Mouse (Mus musculus) mature B cell (primary cell): Measurements from ENCODE around the gene Wdr6.
"Not testable (repeated sequence)": the region's sequence is repeated elsewhere in the genome, so short reads cannot be mapped to it uniquely, and the experiment has no call there.

Source experiments
- in situ Hi-C: fragments of 300-500 bp; cut with MboI; formaldehyde crosslinking; loops from 2 replicates; pipeline ENCODE4 v1.14.3; 2019

The Wdr6 gene

DNA sequence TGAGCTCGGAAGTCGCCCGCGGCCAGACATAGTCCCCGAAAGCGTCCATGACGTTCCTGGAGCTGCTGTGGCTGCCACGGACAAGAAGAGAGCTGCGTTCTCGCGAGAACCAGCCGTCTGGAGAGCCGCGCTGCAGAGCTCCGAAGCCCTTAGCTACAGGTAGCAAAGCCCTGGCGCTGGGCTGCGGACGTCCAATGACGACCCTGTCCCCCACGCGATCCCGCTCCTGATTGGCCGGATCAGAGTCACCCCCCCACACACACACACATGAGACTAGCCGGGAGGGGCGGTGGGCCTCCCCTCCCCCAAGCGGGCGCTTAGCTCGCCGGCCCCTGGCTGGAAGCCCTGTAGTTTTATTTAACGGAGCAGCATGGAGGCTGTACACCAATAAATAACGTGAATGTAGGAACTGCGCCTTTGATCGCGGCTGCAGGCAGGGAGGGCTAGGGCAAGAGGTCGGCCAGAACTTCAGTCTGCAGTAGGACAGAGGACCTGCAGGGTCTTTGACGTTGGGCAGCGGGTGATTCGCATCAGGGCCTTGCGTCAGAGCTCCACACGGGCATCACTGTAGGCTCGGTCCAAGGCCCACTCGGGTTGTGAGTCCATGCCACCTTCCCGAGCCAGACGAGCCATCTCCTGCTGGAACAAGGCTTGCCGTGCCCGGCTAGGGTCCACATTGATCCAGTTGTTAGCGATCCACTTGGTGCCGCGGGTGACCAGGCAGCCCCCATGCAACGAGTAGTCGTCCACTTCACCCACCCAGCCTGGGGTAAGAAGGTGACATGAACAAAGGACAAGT, at the start of gene Wdr6:
Gene Wdr6, minus strand, starts transcription at position 195 of the 799 bp plus-strand sequence.
- in situ Hi-C loops, result no loop called here

DNA sequence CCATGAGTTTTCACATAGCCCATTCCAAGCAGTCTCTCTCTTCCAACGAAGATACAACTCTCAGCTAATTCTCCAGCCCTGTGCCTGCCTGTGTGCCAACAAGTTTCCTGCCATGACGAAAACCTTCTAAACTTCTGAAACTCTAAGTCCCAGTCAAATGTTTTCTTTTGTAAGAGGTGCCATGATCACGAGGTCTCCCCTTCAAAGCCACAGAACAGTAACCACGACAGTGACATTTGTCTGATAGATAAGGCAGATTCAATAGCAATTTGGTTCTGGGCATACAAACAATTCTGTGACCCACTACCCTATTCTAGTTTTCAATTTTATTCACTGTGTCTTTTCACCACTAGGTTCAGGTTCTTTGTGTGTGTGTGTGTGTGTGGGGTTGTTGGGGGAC, 49.6 kb upstream of the Wdr6 start:
- in situ Hi-C loops, result no loop called here

DNA sequence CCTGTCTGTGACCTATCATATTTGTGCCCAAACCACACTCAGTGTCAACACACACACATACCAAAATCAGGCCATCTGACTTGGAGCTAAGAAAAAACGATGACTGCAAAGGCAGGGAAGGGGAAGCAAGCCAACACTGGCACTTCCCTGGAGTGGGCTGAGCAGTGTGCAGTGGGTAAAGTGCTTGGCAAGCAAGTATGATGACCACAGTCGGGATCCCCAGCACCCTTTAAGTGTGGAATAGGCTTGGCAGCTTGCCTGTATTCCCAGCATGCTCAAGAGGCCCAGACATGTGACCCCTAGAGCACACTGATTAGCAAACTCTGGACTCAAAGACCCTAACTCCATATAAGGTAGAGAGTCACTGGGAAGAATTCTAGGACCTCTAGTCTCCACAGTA, 48.0 kb upstream of the Wdr6 start:
- in situ Hi-C loops, result no loop called here

DNA sequence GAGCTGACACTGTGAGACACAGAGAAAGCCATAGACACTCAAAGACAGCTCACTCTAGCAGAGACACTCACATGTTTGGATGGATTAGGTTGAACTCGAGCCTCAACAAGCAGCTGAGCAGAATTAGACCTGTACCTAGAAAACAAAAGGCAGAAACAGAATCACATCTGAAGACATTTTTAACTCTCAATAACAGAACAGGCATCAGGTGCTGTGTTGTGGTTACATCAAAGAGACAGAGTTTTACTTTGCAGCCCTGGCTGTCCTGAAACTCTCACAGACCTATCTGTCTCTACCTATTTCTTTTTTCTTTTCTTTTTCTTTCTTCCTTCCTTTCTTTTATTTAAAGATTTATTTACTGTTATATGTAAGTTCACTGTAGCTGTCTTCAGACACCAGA, 38.8 kb upstream of the Wdr6 start:
- in situ Hi-C loops, result no loop called here

DNA sequence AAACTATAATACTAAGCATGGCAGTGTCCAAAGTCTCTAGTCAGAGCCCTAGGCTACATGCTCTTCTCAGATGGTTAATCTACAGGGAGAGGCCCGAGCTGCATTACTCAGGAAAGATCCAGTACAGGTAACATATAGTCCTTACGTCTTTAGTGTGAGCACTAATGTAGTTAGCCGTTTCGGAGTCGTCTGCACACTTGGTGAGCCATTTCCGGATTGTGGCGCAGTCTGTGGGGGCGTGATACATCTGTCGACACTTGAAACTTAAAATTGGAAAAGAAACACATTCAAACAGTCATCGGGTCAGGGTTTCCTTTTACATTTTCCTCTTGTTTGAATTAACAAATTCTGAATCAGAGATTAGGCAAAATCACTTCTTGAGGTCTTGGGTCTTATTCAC, 32.9 kb upstream of the Wdr6 start:
- in situ Hi-C loops, result no loop called here

DNA sequence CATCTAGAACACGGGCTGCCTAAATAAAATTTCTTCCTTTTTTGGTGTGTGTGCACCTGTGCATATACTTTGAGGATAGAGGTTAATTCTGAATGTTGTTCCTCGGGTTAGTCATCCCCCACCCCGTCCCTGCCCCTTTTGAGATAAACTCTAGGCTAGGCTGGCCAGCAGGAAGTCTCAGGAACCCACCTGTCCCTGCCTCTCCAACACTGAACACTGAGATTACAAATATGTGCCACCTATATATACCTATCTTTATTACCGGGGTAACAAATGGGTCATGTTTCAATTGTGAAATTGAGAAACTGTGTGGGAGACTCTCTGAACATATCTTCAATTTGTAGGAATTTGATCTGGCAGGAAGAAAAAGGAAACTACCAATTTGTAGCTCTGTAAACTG, 30.4 kb upstream of the Wdr6 start:
- in situ Hi-C loops, result no loop called here

DNA sequence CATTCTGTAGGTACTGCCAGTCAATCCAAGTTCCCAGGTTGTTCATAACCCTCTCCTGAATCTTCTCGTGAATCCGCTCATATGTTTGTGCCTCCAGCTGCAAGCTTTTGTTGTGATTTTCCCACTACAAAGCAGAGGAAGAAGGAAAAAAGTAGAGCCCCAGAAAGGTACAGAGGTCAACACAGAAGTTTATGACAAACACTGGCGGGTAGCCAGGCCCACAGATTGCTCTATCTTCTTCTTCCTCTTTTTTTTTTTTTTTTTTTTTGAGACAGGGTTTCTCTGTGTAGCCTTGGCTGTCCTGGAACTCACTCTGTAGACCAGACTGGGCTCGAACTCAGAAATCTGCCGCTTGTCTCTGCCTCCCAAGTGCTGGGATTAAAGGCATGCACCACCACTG, 29.4 kb upstream of the Wdr6 start:
- in situ Hi-C loops, result not testable (repeated sequence)

DNA sequence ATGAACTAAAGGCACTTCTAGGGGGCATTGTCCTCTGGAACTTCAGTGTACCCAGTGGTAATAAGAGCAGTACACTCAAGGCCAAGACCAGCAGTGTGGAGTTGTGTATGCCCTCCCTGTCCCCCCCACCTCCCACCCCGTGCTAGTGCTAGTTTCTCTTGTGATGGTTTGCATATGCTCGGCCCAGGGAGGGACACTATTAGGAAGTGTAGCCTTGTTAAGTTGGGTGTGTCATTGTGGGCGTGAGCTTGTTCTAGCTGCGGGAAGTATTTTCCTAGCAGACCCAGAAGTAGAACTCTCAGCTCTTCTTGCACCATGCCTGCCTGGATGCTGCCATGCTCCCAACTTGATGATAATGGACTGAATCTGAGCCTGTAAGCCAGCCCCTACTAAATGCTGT, 23.4 kb upstream of the Wdr6 start:
- in situ Hi-C loops, result no loop called here

DNA sequence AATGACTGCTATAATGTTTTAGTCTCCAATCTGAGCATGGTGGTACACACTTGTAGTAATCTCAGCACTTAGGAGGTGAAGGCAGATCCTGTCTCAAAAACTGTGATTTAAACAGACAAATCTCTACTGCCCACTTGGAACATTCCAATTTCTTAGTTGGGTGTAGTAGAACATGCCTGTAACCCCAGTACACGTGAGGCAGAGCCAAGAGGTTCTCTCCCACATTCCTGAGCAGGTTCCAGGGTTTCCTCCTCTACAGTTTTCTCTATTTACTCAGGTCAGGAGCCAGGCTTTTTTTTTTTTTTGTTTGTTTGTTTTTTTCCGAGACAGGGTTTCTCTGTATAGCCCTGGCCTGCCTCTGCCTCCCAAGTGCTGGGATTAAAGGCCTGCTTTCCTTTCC, 21.5 kb upstream of the Wdr6 start:
- in situ Hi-C loops, result no loop called here

DNA sequence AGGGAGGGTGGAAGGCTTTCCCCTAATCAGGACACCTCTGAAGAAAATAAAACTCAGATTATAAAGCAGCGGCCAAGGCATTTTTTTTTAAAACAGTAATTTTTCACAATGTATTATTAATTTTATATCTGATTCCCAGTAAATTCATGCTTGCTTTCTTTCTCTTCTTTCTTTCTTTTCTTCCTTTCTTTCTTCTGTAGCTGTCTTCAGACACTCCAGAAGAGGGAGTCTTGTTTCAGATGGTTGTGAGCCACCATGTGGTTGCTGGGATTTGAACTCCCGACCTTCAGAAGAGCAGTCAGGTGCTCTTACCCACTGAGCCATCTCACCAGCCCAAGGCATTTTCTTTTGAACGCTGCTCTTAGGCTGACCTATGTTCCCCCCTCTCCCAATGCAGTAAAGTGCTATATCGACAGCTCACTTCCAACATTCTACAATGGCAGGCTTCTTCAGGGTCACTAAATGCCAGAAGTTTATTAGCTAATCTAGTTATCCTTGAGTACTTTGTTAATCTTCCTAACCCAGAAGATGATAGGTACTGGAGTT, 20.6 kb upstream of the Wdr6 start:
- in situ Hi-C loops, result no loop called here

DNA sequence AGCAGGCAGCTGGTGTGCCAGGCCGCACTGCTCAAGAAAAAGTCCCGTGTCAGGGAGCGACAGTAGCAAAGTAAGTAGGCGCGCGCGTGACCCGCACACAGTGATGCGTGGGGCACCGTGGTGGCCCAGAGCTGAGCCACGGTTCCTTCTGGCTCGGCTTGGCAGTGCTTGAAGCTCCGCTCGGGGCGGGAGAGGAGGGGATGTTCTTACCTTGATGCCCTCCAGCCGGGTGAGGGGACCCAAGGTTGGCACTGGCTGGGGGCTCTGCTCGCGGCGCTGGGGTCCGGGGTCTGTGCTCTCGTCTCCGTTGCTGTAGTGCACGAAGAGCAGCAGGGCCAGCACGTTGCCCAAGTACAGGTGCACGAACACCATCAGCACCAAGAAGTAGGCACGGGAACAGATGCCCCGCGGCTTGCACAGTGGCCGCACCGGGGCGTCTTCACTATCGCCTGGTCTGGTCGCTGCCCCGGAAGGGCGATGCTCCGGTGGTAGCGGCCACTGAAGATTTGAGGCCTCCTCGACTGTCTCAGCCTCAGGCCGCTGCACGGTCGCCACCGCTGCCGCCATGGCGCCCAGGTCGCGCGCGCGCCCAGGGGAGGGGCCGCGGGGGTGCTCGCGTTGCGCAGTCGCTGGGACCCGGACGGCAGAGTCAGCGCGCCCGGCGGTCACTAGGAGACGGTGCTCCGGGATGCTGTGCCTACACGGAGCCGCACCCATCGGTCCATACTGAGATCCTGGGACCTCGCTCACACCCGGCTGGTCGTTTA, 18.6 kb upstream of the Wdr6 start, which contains the start of gene P4htm:
Gene P4htm, minus strand, starts transcription at position 670 of the 767 bp plus-strand sequence.
- in situ Hi-C loops, result no loop called here

DNA sequence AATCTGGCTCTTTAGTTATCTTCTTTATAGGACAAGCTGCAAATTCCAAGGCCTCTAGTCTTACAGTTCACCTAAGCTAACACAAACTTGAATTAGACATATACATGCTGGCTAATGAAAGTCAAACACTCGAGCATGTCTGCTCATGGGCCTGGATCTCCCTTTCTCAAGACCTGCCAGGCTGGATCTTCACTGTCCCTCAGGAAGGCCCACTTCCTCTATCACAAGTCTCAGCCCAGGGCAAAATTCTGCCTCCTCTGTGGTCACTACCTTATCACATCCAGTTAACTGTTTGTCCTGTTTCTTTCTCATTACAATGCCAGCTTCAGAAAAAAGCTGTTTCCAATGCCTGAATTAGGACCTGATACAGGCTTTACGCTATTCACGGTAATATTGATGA, 15.8 kb upstream of the Wdr6 start:
- in situ Hi-C loops, result no loop called here

DNA sequence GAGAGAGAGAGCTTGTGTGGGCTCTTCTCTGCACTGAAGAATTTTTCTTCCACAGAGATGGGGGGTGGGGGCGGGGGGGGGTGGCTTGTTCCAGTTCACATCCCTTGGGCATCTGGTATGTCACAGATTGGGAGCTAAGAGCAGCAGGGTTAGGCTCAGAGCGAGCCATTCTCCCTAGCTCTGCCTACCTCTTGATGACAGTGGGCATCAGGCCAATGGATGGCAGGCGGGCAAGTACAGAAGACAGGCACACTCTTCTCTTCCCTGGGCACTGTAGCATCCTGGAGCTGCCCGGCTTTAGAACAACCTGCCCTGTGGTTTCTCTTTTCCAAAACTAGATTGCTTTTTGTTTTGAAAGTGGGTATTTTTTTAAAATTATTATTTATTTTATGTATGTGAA, 12.9 kb upstream of the Wdr6 start:
- in situ Hi-C loops, result no loop called here

DNA sequence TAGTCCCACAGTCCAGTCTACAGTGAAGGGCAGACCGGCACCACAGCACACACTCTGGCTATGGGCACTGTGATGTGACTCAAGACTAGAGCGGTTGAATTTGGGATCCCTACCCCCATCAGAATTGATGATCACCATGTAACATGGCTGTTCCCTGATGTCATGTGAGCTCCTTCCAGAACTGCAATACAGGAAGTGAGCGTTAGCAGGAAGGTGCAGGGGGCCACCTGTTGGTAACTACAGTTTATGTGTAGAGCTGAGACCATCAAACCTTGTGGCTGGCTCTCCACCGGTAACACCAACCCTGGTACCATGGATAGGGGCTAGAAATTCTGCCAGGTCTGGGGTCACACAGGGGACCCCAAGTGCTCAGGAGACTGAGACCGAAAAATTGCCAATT, 10.7 kb upstream of the Wdr6 start:
- in situ Hi-C loops, result no loop called here

DNA sequence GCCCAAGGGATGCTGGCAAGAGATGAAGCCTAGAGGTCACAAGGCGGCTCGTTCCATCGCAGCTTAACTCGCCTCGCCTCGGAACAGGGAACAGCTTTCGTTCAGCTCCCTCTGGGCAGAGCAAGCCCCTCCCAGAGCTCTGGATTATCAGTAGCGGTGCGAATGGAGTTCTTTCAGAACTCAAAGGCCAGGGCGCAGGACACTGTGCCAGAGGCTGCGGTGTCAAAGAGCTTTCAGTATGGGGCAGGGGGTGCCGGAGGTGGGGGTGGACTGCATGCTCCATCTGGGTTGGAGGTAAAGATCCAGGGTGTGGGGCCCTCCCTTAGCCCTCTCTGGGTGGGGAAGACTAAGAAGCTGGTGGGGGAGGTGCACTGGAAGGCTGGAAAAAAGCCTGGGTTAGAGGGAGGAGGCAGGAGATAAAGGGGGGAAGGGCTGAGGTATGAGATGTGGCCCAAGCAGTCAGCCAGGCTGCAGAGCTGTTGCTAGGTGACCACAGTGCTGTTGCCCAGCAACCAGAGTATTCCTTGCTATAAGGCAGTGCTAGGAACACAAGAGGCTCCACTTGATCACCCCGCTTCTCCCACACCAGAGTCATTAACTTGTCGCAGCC, 9.1 kb upstream of the Wdr6 start:
- in situ Hi-C loops, result no loop called here

DNA sequence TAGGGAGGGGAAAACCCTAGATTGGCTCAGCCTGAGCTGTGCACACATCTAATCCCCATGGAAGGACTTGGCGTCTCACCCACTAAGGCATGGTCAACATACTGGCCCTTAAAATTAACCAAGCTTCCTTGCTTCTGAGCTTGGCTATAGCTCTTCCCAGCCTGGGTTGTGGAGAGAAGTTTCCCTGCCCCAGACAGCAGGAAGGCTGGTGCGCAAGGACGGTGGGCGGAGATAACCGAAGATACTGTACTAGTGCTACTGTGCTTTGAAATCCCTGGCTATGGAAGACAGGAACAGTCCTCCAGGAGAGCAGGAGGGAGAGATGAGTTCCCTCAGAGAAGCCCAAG, 778 bp upstream of the Wdr6 start:
- in situ Hi-C loops, result no loop called here

DNA sequence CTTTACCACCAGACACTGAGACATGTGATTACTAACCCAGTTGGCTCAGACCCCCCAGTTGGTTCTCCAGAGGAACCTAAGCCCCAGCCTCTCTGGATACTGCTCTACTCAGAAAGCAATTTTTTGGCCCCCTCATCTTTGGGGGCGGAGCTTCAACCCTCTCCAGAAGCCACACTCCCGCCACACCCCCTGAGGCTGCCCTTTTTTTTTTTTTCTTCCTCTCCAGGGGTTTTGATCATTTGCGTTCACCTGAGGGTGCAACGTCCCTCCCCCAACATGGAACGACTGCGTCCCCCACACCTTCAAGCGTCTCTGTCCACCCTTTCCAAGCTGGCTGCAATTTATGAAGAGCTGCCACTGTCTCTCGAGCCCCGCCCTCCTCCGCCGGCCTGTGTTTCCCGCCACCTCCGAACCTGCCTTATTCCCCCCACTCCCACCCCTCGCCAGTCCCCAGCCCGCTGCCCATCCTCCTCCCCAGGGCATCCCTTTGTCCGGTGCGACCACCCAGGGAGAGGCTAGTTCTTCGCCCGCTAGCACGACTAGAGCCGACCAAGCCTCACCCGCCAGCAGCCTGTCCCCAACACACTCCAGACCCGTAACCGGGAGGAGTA, 500 bp downstream of the Wdr6 start:
- in situ Hi-C loops, result no loop called here

DNA sequence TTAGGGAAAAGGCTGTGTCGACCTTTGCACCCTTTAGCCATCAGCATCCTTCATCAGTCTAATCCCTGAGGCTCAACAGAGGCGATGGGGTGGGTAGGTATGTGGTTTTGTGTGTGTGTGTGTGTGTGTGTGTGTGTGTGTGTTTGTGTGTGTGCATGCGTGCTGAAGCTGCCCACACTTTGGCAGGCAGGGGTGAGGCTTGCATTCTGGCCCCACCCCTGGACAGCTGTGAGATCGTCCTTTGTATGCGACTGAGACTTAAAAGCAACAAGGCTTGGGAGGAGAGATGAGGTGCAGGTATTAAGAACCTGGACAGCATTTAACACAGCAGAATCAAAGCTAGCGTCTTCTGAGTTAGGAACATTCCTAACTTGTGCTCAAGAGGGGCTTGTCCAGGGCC, 1.5 kb downstream of the Wdr6 start:
- in situ Hi-C loops, result no loop called here

DNA sequence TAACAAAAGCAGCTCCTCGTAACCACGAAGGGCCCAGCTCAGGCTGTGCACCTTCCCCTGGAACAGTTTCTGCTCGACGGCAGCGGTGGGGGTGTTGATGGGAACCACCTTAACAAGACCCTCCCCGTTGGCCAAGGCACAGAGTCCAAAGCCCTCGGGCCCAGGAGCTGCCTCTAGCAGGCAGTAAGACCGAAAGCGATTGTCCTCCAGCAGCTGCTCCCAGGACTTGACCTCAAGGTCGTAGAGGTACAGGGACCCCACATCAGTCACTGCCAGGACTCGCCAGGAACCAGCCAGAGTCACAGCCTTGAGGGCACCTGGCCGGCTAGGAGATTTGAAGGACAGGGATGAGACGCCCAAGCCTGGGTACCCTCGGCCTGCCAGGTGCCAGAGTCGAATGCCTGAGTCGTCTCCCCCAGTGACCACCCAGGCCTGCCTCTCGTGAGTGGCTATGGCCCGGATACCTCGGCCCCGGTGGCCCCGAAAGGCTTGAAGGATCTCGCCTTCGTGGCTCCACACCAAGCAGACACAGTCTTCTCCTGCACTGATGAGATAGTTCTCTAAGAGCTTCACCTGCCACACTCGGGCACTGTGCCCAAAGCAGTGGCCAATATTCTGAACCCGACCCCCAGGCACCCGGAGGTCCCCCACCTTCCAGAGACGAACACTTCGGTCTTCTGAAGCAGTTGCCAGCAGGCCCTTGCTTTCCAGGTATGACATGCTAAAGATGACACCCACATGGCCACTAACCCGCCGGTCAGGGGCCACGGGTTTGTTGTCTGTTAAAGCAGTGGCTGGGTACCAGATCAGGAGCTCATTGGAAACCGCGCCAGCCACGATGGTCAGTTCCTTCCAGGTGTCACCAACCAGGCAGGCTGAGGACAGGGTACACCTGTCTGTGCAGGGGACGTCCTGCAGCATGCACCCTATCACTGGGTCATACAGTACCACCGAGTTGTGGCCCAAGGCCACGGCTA, 2.9 kb downstream of the Wdr6 start:
- in situ Hi-C loops, result no loop called here

DNA sequence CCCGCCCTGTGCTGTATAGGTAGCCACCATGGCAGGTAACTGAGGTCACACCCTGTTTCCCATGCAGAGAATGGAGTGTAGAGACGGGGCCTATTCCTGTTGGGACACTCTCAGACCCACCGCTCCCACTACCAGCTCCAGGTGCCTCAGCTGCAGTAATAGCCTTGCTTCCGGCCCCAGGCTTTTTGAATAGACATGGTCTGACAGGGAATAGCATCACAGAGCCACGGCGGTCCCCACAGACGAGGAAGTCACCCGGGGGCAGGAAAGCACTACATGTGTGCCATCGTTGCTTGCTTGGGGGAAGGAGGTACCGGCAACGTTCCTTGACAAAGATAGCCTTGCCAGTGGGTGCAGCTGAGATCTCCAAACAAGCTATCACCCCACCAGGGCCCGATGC, 3.6 kb downstream of the Wdr6 start:
- in situ Hi-C loops, result no loop called here
